Mouse (Mus musculus) liver, postnatal 0 days (tissue): ENCODE measurements at regions not wholly inside any gene's neighbourhood (a gene's known extent, or its start where the extent isn't known, plus 50 kb on each side); places are given as distances from the start of the nearest gene placed in this dataset.

Experiments
- ATAC-seq: fragments of 200-750 bp; cut with Nextera tagmentation; 2 replicates; pipeline ENCODE4 v1.8.0; 2017; ENCODE audit warnings: mild to moderate bottlenecking, moderate library complexity
- DNase-seq: peaks from one replicate; pipeline ENCODE4 v3.0.0-alpha.2; 2016
- H3K27ac ChIP-seq: fragments of 300-500 bp; sonication (generic); 2 replicates; pipeline ENCODE4 v1.5.1; 2014; ENCODE audit warnings: antibody characterized with exemption, moderate library complexity, mild to moderate bottlenecking, low read depth
- H3K27me3 ChIP-seq: fragments of 300-500 bp; sonication (generic); 2 replicates; pipeline ENCODE4 v1.6.1; 2014; ENCODE audit warnings: low read length, control low read depth, mixed read lengths; ENCODE audit not compliant: insufficient read depth
- H3K36me3 ChIP-seq: fragments of 300-500 bp; sonication (generic); replicated peaks from 2 replicates; pipeline ENCODE4 v1.6.1; 2014; ENCODE audit warnings: mild to moderate bottlenecking, control low read depth, low read length, moderate library complexity, mixed read lengths; ENCODE audit not compliant: insufficient read depth
- H3K4me1 ChIP-seq: fragments of 300-500 bp; sonication (generic); 2 replicates; pipeline ENCODE4 v1.6.1; 2014; ENCODE audit warnings: antibody characterized with exemption, mild to moderate bottlenecking, control low read depth; ENCODE audit not compliant: insufficient read depth
- H3K4me2 ChIP-seq: fragments of 300-500 bp; sonication (generic); 2 replicates; pipeline ENCODE4 v1.6.1; 2014; ENCODE audit warnings: low read depth, mild to moderate bottlenecking, low read length, moderate library complexity, mixed read lengths
- H3K4me3 ChIP-seq: fragments of 300-500 bp; sonication (generic); 2 replicates; pipeline ENCODE4 v1.5.1; 2014; ENCODE audit warnings: low read depth, low read length
- H3K9ac ChIP-seq: fragments of 300-500 bp; sonication (generic); replicated peaks from 2 replicates; pipeline ENCODE4 v1.6.1; 2014; ENCODE audit warnings: mild to moderate bottlenecking, moderate library complexity
- H3K9me3 ChIP-seq: fragments of 300-500 bp; sonication (generic); 2 replicates; pipeline ENCODE4 v1.6.1; 2016; ENCODE audit warnings: mild to moderate bottlenecking, control low read depth, low read length, mixed read lengths
- CTCF ChIP-seq: sonication (generic); IDR thresholded peaks from 2 replicates; pipeline ENCODE4 v1.5.1; 2016; ENCODE audit warnings: antibody characterized with exemption, low read depth
- EP300 ChIP-seq: IDR thresholded peaks from 2 replicates; pipeline ENCODE4 v1.6.1; 2016; ENCODE audit warnings: antibody characterized with exemption, low read depth, mild to moderate bottlenecking
- WGBS: fragments of 180-500 bp; shearing (Covaris S2); extraction: QIAGEN DNeasy Blood & Tissue Kit; methylation state at CpG from one replicate; pipeline ENCODE4 v1.1.7; 2014; ENCODE audit not compliant: insufficient replicate concordance; 5-methylcytosine and 5-hydroxymethylcytosine counted together

- no peak for DNase-seq
- WGBS, result 49% methylated on average over 2 of the region's 2 CpGs
- Histone ChIP-seq H3K4me3 (no peak overlapping the region), H3K36me3 (no peaks in the 10 kb centered on the region), H3K27me3 (no peaks in the 10 kb centered on the region), H3K9me3 (no peaks in the 10 kb centered on the region), H3K4me1 (no peaks in the 10 kb centered on the region), H3K27ac (no peak overlapping the region), H3K9ac (no peak overlapping the region), H3K4me2 (no peak overlapping the region)
- no peak for ATAC-seq
- no peak for TF ChIP-seq EP300
- TF ChIP-seq CTCF, result no peak
Measured at GRCm38 (mm10) chr6:89071766-89072165, 169.7 kb downstream of the Tpra1 start.

GRCm38 (mm10) chr6:89072569-89072968 is 170.5 kb downstream of the Tpra1 start:
- DNase-seq (no peak), ATAC-seq (no peak)
- Histone ChIP-seq H3K27ac (no peak overlapping the region), H3K9ac (no peak overlapping the region), H3K36me3 (no peaks in the 10 kb centered on the region), H3K4me2 (no peak overlapping the region), H3K9me3 (no peaks in the 10 kb centered on the region), H3K4me1 (no peaks in the 10 kb centered on the region), H3K27me3 (no peaks in the 10 kb centered on the region), H3K4me3 (no peak overlapping the region)
- no peak for TF ChIP-seq CTCF
- TF ChIP-seq EP300, result no peak
- WGBS, result 69% methylated on average over 2 of the region's 2 CpGs

- Histone ChIP-seq H3K4me1 (no peaks in the 10 kb centered on the region), H3K4me2 (no peak overlapping the region), H3K9ac (no peak overlapping the region), H3K4me3 (no peak overlapping the region), H3K27ac (no peak overlapping the region), H3K27me3 (no peaks in the 10 kb centered on the region), H3K36me3 (no peaks in the 10 kb centered on the region), H3K9me3 (no peaks in the 10 kb centered on the region)
- 59% methylated on average over 6 of the region's 6 CpGs for WGBS
- TF ChIP-seq EP300 (no peak), CTCF (no peak)
- DNase-seq (no peak), ATAC-seq (no peak)
Measured at GRCm38 (mm10) chr6:89081624-89082300, 179.7 kb downstream of the Tpra1 start.

GRCm38 (mm10) chr6:89084437-89084836 is 182.4 kb downstream of the Tpra1 start:
- no peak overlapping the region for H3K4me3 ChIP-seq
- H3K27me3 ChIP-seq, result no peaks in the 10 kb centered on the region
- ATAC-seq (no peak), DNase-seq (no peak)
- no peak overlapping the region for H3K27ac ChIP-seq
- H3K36me3 ChIP-seq, result no peaks in the 10 kb centered on the region
- no peak overlapping the region for H3K4me2 ChIP-seq
- TF ChIP-seq CTCF (peak; percentile 30; the same call in 1 of the 2 replicates), EP300 (no peak)
- no peak overlapping the region for H3K9ac ChIP-seq
- 94% methylated on average over 3 of the region's 3 CpGs for whole genome bisulfite sequencing
- no peaks in the 10 kb centered on the region for H3K4me1 ChIP-seq
- H3K9me3 ChIP-seq, result peaks cover 2% of the 10 kb centered on the region; the same call in 1 of the 2 replicates

- no peak for DNase-seq
- TF ChIP-seq CTCF, result no peak
- TF ChIP-seq EP300, result no peak
- no peaks in the 10 kb centered on the region for H3K27me3 ChIP-seq
- H3K9ac ChIP-seq, result no peak overlapping the region
- ATAC-seq, result no peak
- peaks cover 6% of the 10 kb centered on the region; the same call in 1 of the 2 replicates for H3K9me3 ChIP-seq
- H3K27ac ChIP-seq, result no peak overlapping the region
- WGBS, result 75% methylated on average over 6 of the region's 6 CpGs
- H3K36me3 ChIP-seq, result no peaks in the 10 kb centered on the region
- no peak overlapping the region for H3K4me2 ChIP-seq
- H3K4me3 ChIP-seq, result no peak overlapping the region
- no peaks in the 10 kb centered on the region for H3K4me1 ChIP-seq
Measured at GRCm38 (mm10) chr6:89085151-89085550, 183.1 kb downstream of the Tpra1 start.

GRCm38 (mm10) chr6:89087620-89088019 is 185.6 kb downstream of the Tpra1 start:
- Histone ChIP-seq H3K27me3 (no peaks in the 10 kb centered on the region), H3K9ac (no peak overlapping the region), H3K4me1 (no peaks in the 10 kb centered on the region), H3K4me3 (no peak overlapping the region), H3K36me3 (no peaks in the 10 kb centered on the region), H3K4me2 (no peak overlapping the region), H3K27ac (no peak overlapping the region), H3K9me3 (peaks cover 6% of the 10 kb centered on the region; the same call in 1 of the 2 replicates)
- WGBS, result 57% methylated on average over 4 of the region's 4 CpGs
- DNase-seq (no peak), ATAC-seq (no peak)
- TF ChIP-seq EP300 (no peak), CTCF (no peak)

- H3K36me3 ChIP-seq, result no peaks in the 10 kb centered on the region
- no peaks in the 10 kb centered on the region for H3K27me3 ChIP-seq
- H3K9ac ChIP-seq, result no peak overlapping the region
- 86% methylated on average over 5 of the region's 5 CpGs for WGBS
- H3K9me3 ChIP-seq, result peaks cover 6% of the 10 kb centered on the region; the same call in 1 of the 2 replicates
- TF ChIP-seq EP300 (no peak), CTCF (no peak)
- no peak for DNase-seq
- H3K4me2 ChIP-seq, result no peak overlapping the region
- no peak overlapping the region for H3K27ac ChIP-seq
- no peaks in the 10 kb centered on the region for H3K4me1 ChIP-seq
- H3K4me3 ChIP-seq, result no peak overlapping the region
- no peak for ATAC-seq
Measured at GRCm38 (mm10) chr6:89090096-89090495, 188.0 kb downstream of the Tpra1 start.
